Mouse (Mus musculus) left cerebral cortex, adult 2 months (tissue): Measurements from ENCODE around the gene Slc35f6. TPM values are rescaled to one million over a fixed set of nuclear protein-coding genes. Genes with fewer than 3 reads are reported as not detected.

Experiments used
- DNase-seq, 2 experiments: peaks; one replicate each; pipeline ENCODE4 v3.0.0; 2021 to 2022; ENCODE audit warnings: low spot score in 2 of 2, mixed read lengths in 1 of 2; ENCODE audit errors: extremely low spot score in 1 of 2
- H3K27ac ChIP-seq: fragments of 200-600 bp; 2 replicates; pipeline ENCODE4 v1.8.1; 2022
- H3K4me3 ChIP-seq: fragments of 200-600 bp; 2 replicates; pipeline ENCODE4 v1.8.1; 2022
- CTCF ChIP-seq: fragments of 200-600 bp; IDR thresholded peaks from 2 replicates; pipeline ENCODE4 v1.8.1; 2022; ENCODE audit warnings: antibody characterized with exemption, mild to moderate bottlenecking, moderate library complexity
- intact Hi-C: fragments of 180-260 bp; cut with DNase I; formaldehyde crosslinking; loops from one replicate; pipeline ENCODE4 v1.15.1; 2025
- total RNA-seq, 2 experiments: library from RNA; stranded (reverse); gene quantifications; 2 replicates each; pipeline ENCODE4 v1.2.3; 2021

Gene Slc35f6
- total RNA-seq, 2 experiments from 2014 or later = 42.2 to 45.6 TPM

DNA sequence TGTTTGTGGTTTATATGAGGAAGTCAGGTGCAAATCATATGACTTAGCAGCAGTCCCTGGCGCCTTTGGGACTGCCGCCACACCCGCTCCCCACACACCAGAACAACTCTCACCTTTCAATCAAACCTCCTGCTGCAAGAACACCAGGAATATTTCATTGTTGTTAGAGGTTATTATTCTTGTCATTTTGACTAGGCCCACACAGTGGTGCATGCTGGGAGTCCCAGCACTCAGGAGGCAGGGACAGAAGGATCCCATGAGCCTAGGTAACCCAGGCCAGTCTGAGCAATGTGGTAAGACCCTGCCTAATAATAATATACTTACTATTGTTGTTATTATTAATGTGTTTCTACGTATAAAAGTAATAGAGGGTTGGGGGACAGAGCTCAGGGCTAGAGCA, 35.2 kb upstream of the Slc35f6 start:
- DNase-seq = no peak
- Histone ChIP-seq H3K4me3 (no peak overlapping the region), H3K27ac (no peak overlapping the region)
- intact Hi-C loops = no loop called here
- no peak for TF ChIP-seq CTCF

DNA sequence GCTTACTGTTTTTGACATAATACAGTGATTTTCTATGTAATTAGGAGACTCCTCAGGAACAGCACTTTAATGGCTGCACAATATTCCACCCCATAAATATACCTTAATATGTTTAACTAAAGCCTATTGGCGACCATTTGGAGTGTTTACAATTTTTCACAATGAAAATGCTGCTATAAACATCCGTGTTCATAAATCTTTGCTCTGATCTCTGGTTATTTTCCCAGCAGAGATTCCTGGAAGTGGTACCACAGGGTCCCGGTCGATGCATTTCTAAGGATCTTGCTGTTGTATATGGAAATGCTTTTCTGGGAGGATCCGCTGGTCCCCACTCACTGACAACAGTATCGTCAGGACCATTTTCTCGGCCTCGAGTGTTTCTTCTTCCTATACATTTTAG, 34.5 kb upstream of the Slc35f6 start:
- intact Hi-C loops = no loop called here
- H3K27ac ChIP-seq = no peak overlapping the region
- no peak overlapping the region for H3K4me3 ChIP-seq
- no peak for TF ChIP-seq CTCF
- DNase-seq = no peak

- Histone ChIP-seq H3K4me3 (no peak overlapping the region), H3K27ac (no peak overlapping the region)
- no peak for DNase-seq
- intact Hi-C loops = no loop called here
- TF ChIP-seq CTCF = no peak
These were observed 33.5 kb upstream of the Slc35f6 start for GRCm38 (mm10) chr5:30614221-30614620.

GRCm38 (mm10) chr5:30615416-30615815, 32.3 kb upstream of the Slc35f6 start:
- H3K27ac ChIP-seq = no peak overlapping the region
- TF ChIP-seq CTCF = no peak
- no peak overlapping the region for H3K4me3 ChIP-seq
- no peak for DNase-seq
- intact Hi-C loops = no loop called here

GRCm38 (mm10) chr5:30615819-30616218, 31.9 kb upstream of the Slc35f6 start:
- no peak overlapping the region for H3K27ac ChIP-seq
- H3K4me3 ChIP-seq = no peak overlapping the region
- DNase-seq = no peak
- intact Hi-C loops = no loop called here
- no peak for TF ChIP-seq CTCF

DNA sequence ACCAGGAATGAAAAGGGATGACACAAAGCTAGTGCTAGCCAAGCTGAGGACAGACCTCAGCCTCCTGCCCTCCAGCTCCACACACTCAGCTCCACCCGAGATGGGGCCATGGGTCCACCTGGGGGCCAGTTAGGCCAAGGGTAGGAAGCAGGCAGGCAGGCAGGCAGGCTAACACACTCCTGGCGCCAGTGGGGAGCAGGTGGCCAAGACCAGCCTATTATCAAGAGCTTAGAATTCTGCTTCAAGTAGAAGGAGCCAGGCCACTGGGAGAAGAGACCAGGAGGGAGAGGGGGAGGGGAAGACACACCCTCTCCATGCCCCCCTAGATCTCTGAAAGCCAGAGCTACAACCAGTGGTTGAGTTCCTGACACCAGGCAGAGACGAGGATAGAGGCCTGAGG, 31.1 kb upstream of the Slc35f6 start:
- no peak for DNase-seq
- Histone ChIP-seq H3K4me3 (no peak overlapping the region), H3K27ac (no peak overlapping the region)
- no peak for TF ChIP-seq CTCF
- intact Hi-C loops = no loop called here

- no peak overlapping the region for H3K4me3 ChIP-seq
- DNase-seq = no peak
- intact Hi-C loops = no loop called here
- TF ChIP-seq CTCF = no peak
- H3K27ac ChIP-seq = no peak overlapping the region
These were observed 30.4 kb upstream of the Slc35f6 start for GRCm38 (mm10) chr5:30617357-30617756.

GRCm38 (mm10) chr5:30617851-30618250, 29.9 kb upstream of the Slc35f6 start:
- intact Hi-C loops = no loop called here
- no peak for DNase-seq
- no peak for TF ChIP-seq CTCF
- Histone ChIP-seq H3K4me3 (no peak overlapping the region), H3K27ac (no peak overlapping the region)

DNA sequence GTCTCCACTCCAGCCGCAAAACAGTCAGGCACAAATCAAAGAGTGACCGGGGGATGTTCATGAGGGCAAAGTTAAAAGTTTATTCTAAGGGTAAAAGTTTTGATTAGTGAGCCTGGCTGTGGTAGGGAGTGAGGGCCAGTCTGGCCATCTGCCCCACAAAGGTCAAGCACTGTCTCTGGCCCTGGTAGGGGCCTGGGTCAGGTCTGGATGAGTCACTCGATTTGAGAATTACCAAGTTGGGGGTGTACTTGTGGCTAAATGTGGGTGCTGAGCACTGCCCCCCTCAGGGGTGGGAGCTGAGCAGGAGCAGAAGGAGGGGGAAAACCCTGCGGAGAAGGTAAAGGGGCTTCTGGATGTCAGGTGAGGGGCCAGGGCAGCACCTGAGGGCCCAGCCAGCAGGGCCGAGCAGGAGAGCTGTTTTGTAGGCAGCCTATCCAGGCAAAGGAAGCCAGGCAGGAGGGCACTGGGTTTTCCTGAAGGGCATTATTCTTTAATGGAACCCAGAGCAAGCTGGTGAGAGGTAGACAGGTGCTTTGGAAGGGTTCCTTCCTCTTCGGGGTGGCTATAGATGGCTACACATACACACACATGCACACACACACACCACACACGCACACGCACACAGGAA, 29.2 kb upstream of the Slc35f6 start:
- H3K27ac ChIP-seq = no peak overlapping the region
- no peak for DNase-seq
- H3K4me3 ChIP-seq = no peak overlapping the region
- intact Hi-C loops = no loop called here
- no peak for TF ChIP-seq CTCF

DNA sequence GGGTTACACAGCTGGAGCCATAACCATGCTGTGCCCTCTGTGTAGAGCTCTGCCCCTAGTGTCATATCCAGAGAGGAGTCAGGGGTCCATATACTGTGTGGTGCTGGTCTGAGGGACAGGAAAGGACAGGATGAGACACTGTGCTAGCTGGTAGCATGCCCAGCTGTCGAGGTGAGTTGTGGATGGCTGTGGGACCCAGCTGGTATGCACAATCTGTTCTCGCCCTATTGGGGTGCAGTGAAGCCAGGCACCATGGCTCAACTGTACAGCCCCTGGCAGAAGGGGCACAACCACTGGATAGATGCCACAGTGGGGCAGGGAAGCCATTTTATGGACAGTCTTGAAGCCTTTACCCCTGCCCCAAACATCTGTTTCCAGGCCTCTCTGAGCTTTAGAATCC, 28.5 kb upstream of the Slc35f6 start:
- intact Hi-C loops = no loop called here
- Histone ChIP-seq H3K4me3 (no peak overlapping the region), H3K27ac (no peak overlapping the region)
- DNase-seq = no peak
- no peak for TF ChIP-seq CTCF

DNA sequence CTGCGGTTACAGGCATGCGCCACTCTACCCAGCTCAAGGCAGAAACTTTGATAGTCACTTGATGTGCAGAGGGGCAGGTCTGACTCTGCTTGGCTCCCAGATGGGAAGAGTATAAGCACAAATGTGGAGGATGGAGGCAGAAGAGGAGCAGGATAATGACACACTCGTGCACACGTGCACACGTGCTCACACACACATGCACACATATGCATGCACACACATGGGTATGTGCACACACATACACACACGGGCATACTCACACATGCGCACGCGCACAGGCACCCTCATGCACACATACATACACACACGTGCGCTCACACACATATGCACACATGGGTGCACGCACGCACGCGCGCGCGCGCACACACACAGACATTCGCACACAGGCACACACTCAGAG, 27.2 kb upstream of the Slc35f6 start:
- TF ChIP-seq CTCF = no peak
- DNase-seq = no peak
- H3K27ac ChIP-seq = no peak overlapping the region
- intact Hi-C loops = no loop called here
- H3K4me3 ChIP-seq = no peak overlapping the region

DNA sequence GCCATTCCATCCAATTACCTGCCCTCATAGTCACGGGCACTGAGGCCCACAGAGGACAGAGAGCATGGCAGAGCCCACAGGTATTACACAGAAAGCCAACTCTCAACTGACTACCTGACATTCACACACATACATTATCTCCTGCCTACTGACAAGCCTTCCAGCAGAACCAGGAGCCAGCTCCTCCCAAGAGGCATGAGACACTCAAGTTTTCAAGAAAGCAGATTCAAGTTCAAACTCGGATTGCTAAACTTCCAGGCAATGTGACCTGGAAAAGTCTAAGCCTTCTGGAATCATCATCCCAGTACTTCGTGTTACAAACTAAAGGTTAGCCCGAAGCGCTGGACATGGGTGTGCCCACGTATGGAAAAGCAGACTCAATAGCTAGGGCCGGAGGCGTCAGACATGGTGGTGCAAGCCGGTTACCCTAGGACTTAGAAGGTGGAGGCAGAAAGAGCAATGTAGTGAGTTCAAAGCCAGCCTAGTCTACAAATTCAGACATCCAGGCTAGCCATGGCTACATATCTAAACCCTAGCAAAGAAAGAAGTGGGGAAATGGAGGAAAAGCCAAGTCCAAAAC, 26.4 kb upstream of the Slc35f6 start:
- H3K4me3 ChIP-seq = no peak overlapping the region
- intact Hi-C loops = no loop called here
- DNase-seq = no peak
- no peak overlapping the region for H3K27ac ChIP-seq
- TF ChIP-seq CTCF = no peak

GRCm38 (mm10) chr5:30621844-30622176, 25.9 kb upstream of the Slc35f6 start:
- TF ChIP-seq CTCF = no peak
- no peak for DNase-seq
- Histone ChIP-seq H3K4me3 (no peak overlapping the region), H3K27ac (no peak overlapping the region)
- intact Hi-C loops = no loop called here
